Mouse (Mus musculus) left cerebral cortex, adult 2 months (tissue): ENCODE results near the gene Irf3. TPM values are rescaled to one million over a fixed set of nuclear protein-coding genes. Genes with fewer than 3 reads are reported as not detected.

Experiments used
- DNase-seq, 2 experiments: peaks; one replicate each; pipeline ENCODE4 v3.0.0; 2021 to 2022; ENCODE audit warnings: low spot score in 2 of 2, mixed read lengths in 1 of 2; ENCODE audit errors: extremely low spot score in 1 of 2
- H3K27ac ChIP-seq: fragments of 200-600 bp; 2 replicates; pipeline ENCODE4 v1.8.1; 2022
- H3K4me3 ChIP-seq: fragments of 200-600 bp; 2 replicates; pipeline ENCODE4 v1.8.1; 2022
- CTCF ChIP-seq: fragments of 200-600 bp; IDR thresholded peaks from 2 replicates; pipeline ENCODE4 v1.8.1; 2022; ENCODE audit warnings: antibody characterized with exemption, mild to moderate bottlenecking, moderate library complexity
- intact Hi-C: fragments of 180-260 bp; cut with DNase I; formaldehyde crosslinking; loops from one replicate; pipeline ENCODE4 v1.15.1; 2025
- total RNA-seq, 2 experiments: library from RNA; stranded (reverse); gene quantifications; 2 replicates each; pipeline ENCODE4 v1.2.3; 2021

Irf3 gene
- total RNA-seq, 2 experiments from 2014 or later: 36.4 to 36.9 TPM

DNA sequence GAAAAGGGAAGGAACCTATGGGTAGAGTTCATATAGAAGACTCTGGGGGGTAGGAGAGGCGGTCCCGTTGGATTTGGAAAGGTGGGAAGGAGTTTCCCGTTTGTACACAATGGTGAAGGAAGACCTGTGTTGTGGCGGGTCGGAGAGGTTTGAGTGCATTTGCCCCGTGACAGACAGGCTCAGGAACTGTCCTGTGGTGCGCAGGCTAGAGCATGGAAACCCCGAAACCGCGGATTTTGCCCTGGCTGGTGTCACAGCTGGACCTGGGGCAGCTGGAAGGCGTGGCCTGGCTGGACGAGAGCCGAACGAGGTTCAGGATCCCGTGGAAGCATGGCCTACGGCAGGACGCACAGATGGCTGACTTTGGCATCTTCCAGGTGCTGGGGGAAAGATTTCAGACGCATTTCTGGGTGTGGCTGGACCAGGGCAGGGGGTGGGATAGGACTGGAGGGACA is 1.1 kb downstream of the Irf3 start, which contains the start of gene Bcl2l12:
Gene Bcl2l12, minus strand, starts transcription at position 212 of the 455 bp plus-strand sequence.
- intact Hi-C loops: loop anchor here (2.0 kb wide), 1 partner anchor 16 kb away; no protein-coding TSS in a partner anchor
- TF ChIP-seq CTCF: no peak
- peak within 1 kb of the TSS; percentile 76 for H3K4me3 ChIP-seq
- peak within 1 kb of the TSS; percentile 75 for H3K27ac ChIP-seq
- no peak for DNase-seq

DNA sequence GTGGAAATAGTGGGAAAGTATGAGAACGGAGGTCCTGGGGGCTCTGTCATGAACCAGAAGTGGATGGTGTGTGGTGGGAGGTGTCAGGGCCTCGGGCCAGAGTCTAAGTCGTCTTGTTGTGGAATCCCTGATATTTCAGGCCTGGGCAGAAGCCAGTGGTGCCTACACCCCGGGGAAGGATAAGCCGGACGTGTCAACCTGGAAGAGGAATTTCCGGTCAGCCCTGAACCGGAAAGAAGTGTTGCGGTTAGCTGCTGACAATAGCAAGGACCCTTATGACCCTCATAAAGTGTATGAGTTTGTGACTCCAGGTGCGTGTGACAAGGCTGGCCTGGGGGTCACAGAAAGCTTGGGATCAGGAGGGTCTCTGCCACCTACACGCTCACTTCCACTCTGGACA is 2.3 kb downstream of the Irf3 start:
- intact Hi-C loops: loop anchor here (2.0 kb wide), 1 partner anchor 15 kb away; no protein-coding TSS in a partner anchor
- no peak overlapping the region for H3K4me3 ChIP-seq
- no peak overlapping the region for H3K27ac ChIP-seq
- no peak for TF ChIP-seq CTCF
- DNase-seq: no peak

DNA sequence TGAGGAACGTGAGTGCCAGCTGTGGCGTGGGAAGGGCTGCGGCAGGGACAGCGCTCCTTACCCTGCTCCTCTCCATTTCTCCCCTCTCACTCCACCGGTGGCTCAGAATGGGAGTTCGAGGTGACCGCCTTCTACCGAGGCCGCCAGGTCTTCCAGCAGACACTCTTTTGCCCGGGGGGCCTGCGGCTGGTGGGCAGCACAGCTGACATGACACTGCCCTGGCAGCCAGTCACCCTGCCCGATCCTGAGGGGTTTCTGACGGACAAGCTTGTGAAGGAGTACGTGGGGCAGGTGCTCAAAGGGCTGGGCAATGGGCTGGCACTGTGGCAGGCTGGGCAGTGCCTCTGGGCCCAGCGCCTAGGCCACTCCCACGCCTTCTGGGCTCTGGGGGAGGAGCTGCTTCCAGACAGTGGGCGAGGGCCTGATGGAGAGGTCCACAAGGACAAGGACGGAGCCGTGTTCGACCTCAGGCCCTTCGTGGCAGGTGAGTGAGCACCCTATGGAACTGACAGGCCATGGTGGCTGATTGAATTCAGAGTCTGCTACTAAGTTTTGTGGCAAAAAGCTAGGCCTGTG is 3.2 kb downstream of the Irf3 start:
- DNase-seq: no peak
- H3K27ac ChIP-seq: no peak overlapping the region
- intact Hi-C loops: no loop called here
- no peak for TF ChIP-seq CTCF
- no peak overlapping the region for H3K4me3 ChIP-seq

DNA sequence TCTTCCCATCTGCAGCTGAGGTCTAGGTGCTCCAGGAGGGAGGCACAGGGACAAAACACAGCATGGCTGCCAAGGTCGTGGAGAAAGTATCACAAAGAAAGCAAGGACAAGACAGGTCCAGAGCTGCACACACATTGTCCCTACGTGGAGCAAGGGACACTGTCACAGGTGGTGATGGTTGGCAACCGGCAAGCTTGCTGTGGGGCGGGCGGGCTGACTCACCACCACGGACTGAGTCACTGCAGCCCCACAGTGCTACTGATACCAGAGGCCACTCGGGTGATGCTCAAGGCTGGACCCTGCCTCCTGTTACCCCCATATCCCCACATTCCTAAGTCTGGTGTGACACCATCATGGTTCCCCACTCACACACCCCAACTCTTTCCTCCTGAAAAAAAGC is 5.0 kb downstream of the Irf3 start:
- intact Hi-C loops: no loop called here
- no peak overlapping the region for H3K27ac ChIP-seq
- TF ChIP-seq CTCF: no peak
- no peak for DNase-seq
- no peak overlapping the region for H3K4me3 ChIP-seq

DNA sequence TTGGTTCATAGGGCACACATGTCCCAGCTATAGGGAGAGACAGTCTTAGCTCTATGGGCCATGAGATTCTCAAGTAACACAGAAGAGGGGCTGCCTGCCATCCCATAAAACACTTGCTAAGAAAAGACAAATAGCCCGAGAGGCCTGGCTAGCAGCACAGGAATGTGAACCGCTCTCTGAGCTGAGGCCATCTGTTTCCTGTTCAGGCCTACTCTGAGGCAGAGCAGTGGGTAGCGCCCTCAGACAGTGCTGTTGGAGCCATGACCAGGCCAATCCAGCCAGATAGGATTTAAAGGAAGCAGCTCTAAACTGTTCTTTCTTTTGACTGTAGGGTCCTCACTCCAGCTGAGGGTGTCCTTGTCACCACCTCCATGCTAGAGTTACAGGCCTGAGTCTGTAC is 7.1 kb downstream of the Irf3 start:
- intact Hi-C loops: no loop called here
- no peak overlapping the region for H3K27ac ChIP-seq
- no peak for TF ChIP-seq CTCF
- DNase-seq: no peak
- no peak overlapping the region for H3K4me3 ChIP-seq

DNA sequence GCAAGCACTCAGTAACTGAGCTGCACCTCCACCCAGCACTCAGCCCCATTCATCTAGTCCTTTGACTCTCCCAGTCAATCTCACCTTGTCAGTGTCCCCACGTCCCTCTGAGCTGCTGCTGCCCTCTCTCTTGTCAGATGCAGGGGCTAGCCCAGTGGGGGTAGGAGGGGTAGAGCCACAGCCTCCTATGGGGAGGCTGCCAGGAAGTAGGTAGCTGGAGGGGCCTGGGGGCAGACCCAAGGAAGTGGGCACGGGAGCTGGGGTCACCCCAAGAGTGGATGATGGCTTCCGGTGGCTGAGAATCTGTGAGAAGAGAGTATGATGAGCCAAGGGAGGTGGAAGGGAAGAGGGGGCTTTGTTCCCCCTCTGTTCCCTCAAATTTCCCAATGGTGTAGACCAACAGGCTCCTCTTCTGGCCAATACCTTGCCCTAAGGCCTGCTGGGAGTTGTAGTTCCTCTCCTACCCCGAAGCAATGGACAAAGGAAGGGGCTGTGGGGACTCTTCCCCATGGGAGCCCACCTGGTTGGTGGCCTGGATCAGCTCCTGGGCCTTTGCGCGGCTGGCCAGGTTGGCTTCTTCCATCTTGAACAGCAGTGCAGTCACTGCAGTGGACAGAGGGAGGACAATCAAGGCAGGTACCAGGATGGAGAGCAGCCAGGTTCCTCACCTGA is 8.0 kb downstream of the Irf3 start:
- Histone ChIP-seq H3K4me3 (no peak overlapping the region), H3K27ac (no peak overlapping the region)
- intact Hi-C loops: no loop called here
- DNase-seq: no peak
- no peak for TF ChIP-seq CTCF

DNA sequence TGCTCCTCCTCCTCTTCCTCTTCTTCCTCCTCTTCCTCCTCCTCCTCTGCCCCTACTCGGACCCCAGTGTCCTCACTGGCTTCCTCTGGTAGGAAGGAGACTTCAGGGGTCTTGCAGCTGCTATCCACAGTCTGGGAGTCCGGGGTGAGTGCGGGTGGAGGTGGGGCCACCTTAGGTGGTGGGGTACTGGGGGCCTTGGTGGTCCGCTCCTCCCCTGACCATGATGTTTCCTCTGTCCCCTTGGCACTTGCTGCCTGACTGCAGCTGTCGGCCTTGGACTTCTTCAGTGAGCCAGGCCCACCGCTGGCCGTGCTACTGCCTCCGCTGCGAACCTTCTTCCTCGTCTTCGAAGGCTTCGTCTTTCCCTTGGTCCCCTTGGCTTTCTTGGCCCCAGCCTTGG is 9.1 kb downstream of the Irf3 start:
- DNase-seq: no peak
- Histone ChIP-seq H3K27ac (no peak overlapping the region), H3K4me3 (no peak overlapping the region)
- intact Hi-C loops: no loop called here
- no peak for TF ChIP-seq CTCF

DNA sequence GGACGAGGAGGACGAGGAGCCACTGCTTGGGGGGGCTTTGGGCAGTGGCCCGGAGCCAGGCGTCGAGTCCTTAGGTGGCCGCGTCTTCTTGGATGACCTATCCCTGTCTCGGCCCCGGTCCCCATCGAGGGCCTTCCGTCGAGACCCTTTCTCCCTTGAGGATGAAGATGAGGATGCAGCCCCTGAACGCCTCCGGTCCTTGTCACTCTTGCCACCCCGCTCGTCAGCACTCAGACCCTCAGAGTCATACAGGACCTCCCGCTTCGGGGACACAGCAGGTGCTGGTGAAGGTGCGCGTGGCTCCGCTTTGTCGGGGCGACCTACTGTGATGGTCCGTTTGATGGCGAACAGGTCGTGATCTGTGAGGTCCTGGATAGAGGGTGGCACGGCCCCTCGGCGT is 9.7 kb downstream of the Irf3 start:
- no peak for TF ChIP-seq CTCF
- no peak overlapping the region for H3K4me3 ChIP-seq
- H3K27ac ChIP-seq: no peak overlapping the region
- intact Hi-C loops: no loop called here
- no peak for DNase-seq

DNA sequence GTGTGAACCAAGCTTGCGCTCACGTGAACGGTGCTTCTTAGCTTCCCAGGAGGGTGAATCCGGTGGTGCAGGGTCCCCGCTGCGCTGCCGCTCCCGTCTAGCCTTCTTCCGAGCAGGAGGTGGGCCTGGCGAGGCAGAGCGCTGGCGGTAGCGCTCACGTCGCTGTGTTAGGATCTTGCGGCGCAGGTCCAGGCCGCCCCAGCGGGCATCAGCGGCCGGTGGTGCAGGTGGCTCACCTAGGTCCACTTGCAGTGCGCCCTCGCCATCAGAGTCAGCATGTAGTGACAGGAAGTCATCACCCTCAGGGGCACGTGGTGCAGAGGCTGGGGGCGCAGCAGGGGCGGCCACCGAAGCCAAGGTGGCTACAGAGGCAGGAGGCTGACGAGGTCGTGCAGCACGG is 10.4 kb downstream of the Irf3 start:
- no peak for DNase-seq
- Histone ChIP-seq H3K27ac (no peak overlapping the region), H3K4me3 (no peak overlapping the region)
- TF ChIP-seq CTCF: no peak
- intact Hi-C loops: no loop called here

DNA sequence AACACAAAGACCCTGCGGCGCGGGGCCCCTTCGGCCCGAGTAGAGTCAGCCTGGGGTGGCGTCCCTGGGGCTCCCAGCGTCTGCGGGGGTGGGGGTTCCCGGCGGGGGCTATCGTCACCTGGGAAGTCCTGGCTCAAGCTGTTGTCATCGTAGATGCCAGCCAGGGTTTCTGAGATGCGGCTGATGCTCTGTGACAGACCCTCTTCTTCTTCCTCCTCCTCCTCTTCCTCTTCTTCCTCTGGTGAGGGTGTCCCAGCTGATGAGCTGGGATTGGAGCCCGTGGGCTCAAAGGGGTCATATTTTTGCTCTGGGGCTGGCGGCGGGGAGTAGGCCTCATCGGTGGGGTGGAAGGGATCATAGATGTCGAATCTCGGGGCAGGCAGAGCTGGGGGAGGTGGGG is 11.0 kb downstream of the Irf3 start:
- no peak for TF ChIP-seq CTCF
- H3K27ac ChIP-seq: no peak overlapping the region
- DNase-seq: no peak
- no peak overlapping the region for H3K4me3 ChIP-seq
- intact Hi-C loops: no loop called here

DNA sequence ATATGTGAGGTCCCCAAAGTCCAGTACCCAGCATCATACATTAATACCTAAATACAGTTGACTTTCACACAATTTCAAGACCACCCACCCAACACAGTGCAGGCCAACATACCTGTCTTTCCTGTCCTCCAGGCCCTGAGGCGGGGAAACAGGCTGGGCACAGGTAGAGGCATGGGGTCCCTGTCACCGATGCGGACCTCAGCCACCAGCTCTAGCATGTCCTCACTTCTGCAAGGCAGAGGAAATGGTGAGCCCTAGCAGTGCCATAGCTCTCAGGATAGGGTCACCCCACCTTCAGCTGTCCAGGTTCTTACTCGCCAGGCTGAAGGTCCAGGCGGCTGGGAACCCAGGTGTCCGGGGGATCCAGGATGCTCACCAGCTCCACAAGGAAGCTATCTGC is 14.6 kb downstream of the Irf3 start:
- no peak for TF ChIP-seq CTCF
- no peak overlapping the region for H3K27ac ChIP-seq
- H3K4me3 ChIP-seq: no peak overlapping the region
- intact Hi-C loops: no loop called here
- no peak for DNase-seq

DNA sequence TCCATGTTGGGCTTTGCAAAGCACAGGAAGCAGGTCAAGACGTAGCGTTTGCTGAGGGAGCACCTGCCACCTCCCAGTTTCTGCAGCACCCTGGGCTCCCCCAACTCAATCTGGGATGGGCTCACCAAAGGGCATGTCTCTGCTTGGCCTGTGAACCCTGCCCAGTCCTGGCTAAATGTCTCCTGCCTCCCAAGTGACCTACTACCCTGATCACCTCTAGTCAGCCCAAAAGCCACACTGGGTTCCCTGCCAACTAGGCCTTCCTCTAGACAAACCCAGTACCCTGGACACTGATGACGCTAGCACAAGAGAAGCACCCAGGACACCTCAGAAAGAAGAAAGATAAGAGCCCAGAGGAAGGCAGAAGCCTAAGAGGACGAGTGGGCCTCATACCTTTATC is 15.4 kb downstream of the Irf3 start:
- no peak overlapping the region for H3K4me3 ChIP-seq
- intact Hi-C loops: no loop called here
- DNase-seq: no peak
- no peak for TF ChIP-seq CTCF
- no peak overlapping the region for H3K27ac ChIP-seq
